Mouse (Mus musculus): Measurements from ENCODE around the gene Coro1a. TPM values are rescaled to one million over a fixed set of nuclear protein-coding genes. Genes with fewer than 3 reads are reported as not detected.
A peak's percentile ranks its signal among the peaks of the same experiment; 100 is the strongest.

Coro1a gene
- polyA plus RNA-seq, 1 experiment from 2014 or later = 108 TPM

GRCm38 (mm10) chr7:126702861-126703756 lies 4.5 kb downstream of the Coro1a start:
- Histone ChIP-seq H3K4me1 (peaks cover 45% of the 10 kb centered on the region), H3K36me3 (peaks cover 19% of the 10 kb centered on the region), H3K4me3 (peak overlapping the region; percentile 91), H3K4me2 (replicated peaks) (peak overlapping the region; percentile 95), H3K27ac (replicated peaks) (peak overlapping the region; percentile 83), H3K9me3 (no peaks in the 10 kb centered on the region), H3K9ac (replicated peaks) (peak overlapping the region; percentile 91), H3K27me3 (no peaks in the 10 kb centered on the region)
- ATAC-seq (replicated peaks) = no peak
- WGBS = 81% methylated on average over 12 of the region's 12 CpGs

- no peaks in the 10 kb centered on the region for H3K27me3 ChIP-seq
- H3K9ac ChIP-seq (replicated peaks) = peak overlapping the region; percentile 91; the same call in 1 of the 2 replicates
- no peak for ATAC-seq (replicated peaks)
- WGBS = 84% methylated on average over 6 of the region's 6 CpGs
- H3K4me3 ChIP-seq = no peak overlapping the region
- H3K4me1 ChIP-seq = peaks cover 48% of the 10 kb centered on the region
- no peak overlapping the region for H3K27ac ChIP-seq (replicated peaks)
- H3K36me3 ChIP-seq = peaks cover 19% of the 10 kb centered on the region
- no peaks in the 10 kb centered on the region for H3K9me3 ChIP-seq
- H3K4me2 ChIP-seq (replicated peaks) = peak overlapping the region; percentile 95
These were observed 5.2 kb downstream of the Coro1a start for GRCm38 (mm10) chr7:126702358-126702757.

GRCm38 (mm10) chr7:126701559-126702357 lies 5.8 kb downstream of the Coro1a start:
- H3K9ac ChIP-seq (replicated peaks) = 0 out of 2 replicates have a peak overlapping the region, but pooled peaks have one; percentile 1
- H3K9me3 ChIP-seq = no peaks in the 10 kb centered on the region
- no peak for ATAC-seq (replicated peaks)
- peaks cover 19% of the 10 kb centered on the region for H3K36me3 ChIP-seq
- no peaks in the 10 kb centered on the region for H3K27me3 ChIP-seq
- 58% methylated on average over 24 of the region's 24 CpGs for WGBS
- H3K27ac ChIP-seq (replicated peaks) = no peak overlapping the region
- H3K4me1 ChIP-seq = peaks cover 54% of the 10 kb centered on the region
- peak overlapping the region; percentile 20; the same call in 1 of the 2 replicates for H3K4me3 ChIP-seq
- H3K4me2 ChIP-seq (replicated peaks) = peak overlapping the region; percentile 95

- H3K4me3 ChIP-seq = peak overlapping the region; percentile 20
- peak; percentile 32; the same call in 1 of the 2 replicates for ATAC-seq (replicated peaks)
- peaks cover 59% of the 10 kb centered on the region for H3K4me1 ChIP-seq
- H3K9ac ChIP-seq (replicated peaks) = 0 out of 2 replicates have a peak overlapping the region, but pooled peaks have one; percentile 1
- H3K4me2 ChIP-seq (replicated peaks) = peak overlapping the region; percentile 26
- H3K9me3 ChIP-seq = no peaks in the 10 kb centered on the region
- no peak overlapping the region for H3K27ac ChIP-seq (replicated peaks)
- no peaks in the 10 kb centered on the region for H3K27me3 ChIP-seq
- WGBS = under 1% methylated on average over 11 of the region's 11 CpGs
- peaks cover 19% of the 10 kb centered on the region for H3K36me3 ChIP-seq
These were observed 6.5 kb downstream of the Coro1a start for GRCm38 (mm10) chr7:126701070-126701469.

GRCm38 (mm10) chr7:126700063-126701015 lies 7.2 kb downstream of the Coro1a start:
- H3K27ac ChIP-seq (replicated peaks) = no peak overlapping the region
- H3K9ac ChIP-seq (replicated peaks) = no peak overlapping the region
- H3K4me1 ChIP-seq = peaks cover 59% of the 10 kb centered on the region
- peaks cover 19% of the 10 kb centered on the region for H3K36me3 ChIP-seq
- no peaks in the 10 kb centered on the region for H3K27me3 ChIP-seq
- 86% methylated on average over 25 of the region's 25 CpGs for WGBS
- H3K4me3 ChIP-seq = no peak overlapping the region
- ATAC-seq (replicated peaks) = no peak
- H3K9me3 ChIP-seq = no peaks in the 10 kb centered on the region
- 0 out of 2 replicates have a peak overlapping the region, but pooled peaks have one; percentile 26 for H3K4me2 ChIP-seq (replicated peaks)

GRCm38 (mm10) chr7:126697838-126698237 lies 9.7 kb downstream of the Coro1a start:
- H3K27ac ChIP-seq (replicated peaks) = no peak overlapping the region
- peaks cover 51% of the 10 kb centered on the region for H3K4me1 ChIP-seq
- ATAC-seq (replicated peaks) = no peak
- no peak overlapping the region for H3K4me3 ChIP-seq
- whole genome bisulfite sequencing = 95% methylated on average over 8 of the region's 8 CpGs
- H3K36me3 ChIP-seq = peaks cover 19% of the 10 kb centered on the region
- no peaks in the 10 kb centered on the region for H3K27me3 ChIP-seq
- H3K9me3 ChIP-seq = no peaks in the 10 kb centered on the region
- no peak overlapping the region for H3K4me2 ChIP-seq (replicated peaks)
- no peak overlapping the region for H3K9ac ChIP-seq (replicated peaks)

GRCm38 (mm10) chr7:126696886-126697285 lies 10.7 kb downstream of the Coro1a start:
- Histone ChIP-seq H3K4me3 (peak overlapping the region; percentile 95), H3K36me3 (peaks cover 26% of the 10 kb centered on the region), H3K9ac (replicated peaks) (peak overlapping the region; percentile 93), H3K27ac (replicated peaks) (no peak overlapping the region), H3K9me3 (no peaks in the 10 kb centered on the region), H3K4me2 (replicated peaks) (peak overlapping the region; percentile 81), H3K4me1 (peaks cover 41% of the 10 kb centered on the region), H3K27me3 (no peaks in the 10 kb centered on the region)
- WGBS = 73% methylated on average over 3 of the region's 3 CpGs
- no peak for ATAC-seq (replicated peaks)

GRCm38 (mm10) chr7:126696303-126696702 lies 11.3 kb downstream of the Coro1a start:
- no peaks in the 10 kb centered on the region for H3K27me3 ChIP-seq

GRCm38 (mm10) chr7:126695631-126696207 lies 11.9 kb downstream of the Coro1a start, which contains the start of gene Slx1b:
Slx1b (minus strand) TSS chr7:126695784.
- H3K27me3 ChIP-seq = no peaks in the 10 kb centered on the region
- peak within 1 kb of the TSS; percentile 81 for H3K4me2 ChIP-seq (replicated peaks)
- under 1% methylated on average over 40 of the region's 40 CpGs for WGBS
- no peaks in the 10 kb centered on the region for H3K9me3 ChIP-seq
- H3K4me1 ChIP-seq = peaks cover 30% of the 10 kb centered on the region
- peaks cover 38% of the 10 kb centered on the region for H3K36me3 ChIP-seq
- H3K27ac ChIP-seq (replicated peaks) = peak within 1 kb of the TSS; percentile 96
- H3K4me3 ChIP-seq = peak within 1 kb of the TSS; percentile 95
- peak; percentile 97 for ATAC-seq (replicated peaks)
- H3K9ac ChIP-seq (replicated peaks) = peak within 1 kb of the TSS; percentile 93

More at GRCm38 (mm10) chr7:126696303-126696702, 11.3 kb downstream of the Coro1a start:
- WGBS = 3% methylated on average over 17 of the region's 17 CpGs
- H3K27ac ChIP-seq (replicated peaks) = peak overlapping the region; percentile 96; the same call in 1 of the 2 replicates
- peaks cover 35% of the 10 kb centered on the region for H3K4me1 ChIP-seq
- peak overlapping the region; percentile 81 for H3K4me2 ChIP-seq (replicated peaks)
- H3K9me3 ChIP-seq = no peaks in the 10 kb centered on the region
- no peak for ATAC-seq (replicated peaks)
- H3K9ac ChIP-seq (replicated peaks) = peak overlapping the region; percentile 93
- H3K4me3 ChIP-seq = peak overlapping the region; percentile 95
- H3K36me3 ChIP-seq = peaks cover 32% of the 10 kb centered on the region

- Histone ChIP-seq H3K9ac (replicated peaks) (peak within 1 kb of the TSS; percentile 93), H3K4me3 (peak within 1 kb of the TSS; percentile 95), H3K27ac (replicated peaks) (peak within 1 kb of the TSS; percentile 96), H3K9me3 (no peaks in the 10 kb centered on the region), H3K27me3 (no peaks in the 10 kb centered on the region), H3K4me2 (replicated peaks) (peak within 1 kb of the TSS; percentile 81), H3K36me3 (peaks cover 35% of the 10 kb centered on the region), H3K4me1 (peaks cover 30% of the 10 kb centered on the region)
- peak; percentile 50 for ATAC-seq (replicated peaks)
- under 1% methylated on average over 31 of the region's 31 CpGs for WGBS
These were observed 12.4 kb downstream of the Coro1a start, which contains the start of gene Bola2 for GRCm38 (mm10) chr7:126695210-126695611. Bola2 (plus strand) TSS chr7:126695401.

Measured in forebrain, embryonic 15.5 days (tissue).